Mouse (Mus musculus) right cerebral cortex, postnatal 36 days (tissue): Measurements from ENCODE around the gene Faap24.

Source experiments
- DNase-seq, 2 experiments: peaks; one replicate each; pipeline ENCODE4 v3.0.0; 2022; ENCODE audit warnings: low spot score in 2 of 2, mixed read lengths in 1 of 2

Faap24 gene

DNA sequence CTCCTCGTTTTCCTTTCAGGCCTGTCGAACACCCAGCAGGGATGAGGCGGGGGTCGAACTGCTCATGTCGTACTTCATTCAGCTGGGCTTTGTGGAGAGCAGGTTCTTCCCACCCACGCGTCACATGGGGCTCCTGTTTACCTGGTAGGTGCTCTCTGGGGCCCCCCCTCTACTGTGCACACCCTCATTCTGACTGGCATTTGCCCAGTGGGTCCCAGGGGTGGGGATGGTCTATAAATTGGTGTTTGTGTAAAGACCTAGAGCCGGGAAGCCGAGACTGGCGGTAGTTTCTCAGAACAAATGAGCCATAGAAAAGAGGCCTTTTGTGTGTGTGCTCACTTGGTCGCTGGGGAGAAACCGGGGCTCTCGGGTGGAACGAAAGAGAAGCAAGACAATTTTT, 25.5 kb downstream of the Faap24 start:
- no peak for DNase-seq

DNA sequence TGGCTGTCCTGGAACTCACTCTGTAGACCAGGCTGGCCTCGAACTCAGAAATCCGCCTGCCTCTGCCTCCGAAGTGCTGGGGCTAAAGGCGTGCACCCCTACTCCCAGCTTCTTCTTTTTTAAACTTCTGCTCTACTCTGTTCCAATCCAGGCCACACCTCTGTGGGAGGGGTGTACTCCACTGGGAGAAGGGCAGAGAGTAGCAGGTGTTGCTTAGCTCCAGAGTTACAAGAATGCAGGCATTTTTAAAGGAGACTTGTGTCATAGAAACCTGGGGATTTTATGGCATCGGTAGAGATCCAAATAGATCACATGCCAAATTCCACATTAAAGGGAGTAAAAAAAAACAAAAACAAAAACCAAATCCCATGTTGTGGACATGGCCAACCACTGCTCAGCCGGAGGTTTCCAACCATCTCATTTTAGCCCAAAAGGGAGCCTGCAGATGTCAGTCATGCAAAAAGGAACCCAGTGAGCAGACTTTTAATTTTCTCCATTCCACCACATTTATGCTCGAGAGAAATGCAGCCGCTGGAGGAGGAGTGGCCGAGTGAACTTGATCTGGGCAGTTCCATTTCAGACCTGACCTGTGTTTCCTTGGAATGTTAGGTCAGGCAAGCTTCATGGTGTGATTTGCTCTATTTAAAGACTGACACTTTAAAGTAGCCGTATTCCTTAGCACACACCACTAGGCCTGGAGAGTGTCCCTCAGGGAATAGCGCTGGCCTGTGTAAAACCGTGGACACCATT, 31.3 kb downstream of the Faap24 start:
- no peak for DNase-seq

DNA sequence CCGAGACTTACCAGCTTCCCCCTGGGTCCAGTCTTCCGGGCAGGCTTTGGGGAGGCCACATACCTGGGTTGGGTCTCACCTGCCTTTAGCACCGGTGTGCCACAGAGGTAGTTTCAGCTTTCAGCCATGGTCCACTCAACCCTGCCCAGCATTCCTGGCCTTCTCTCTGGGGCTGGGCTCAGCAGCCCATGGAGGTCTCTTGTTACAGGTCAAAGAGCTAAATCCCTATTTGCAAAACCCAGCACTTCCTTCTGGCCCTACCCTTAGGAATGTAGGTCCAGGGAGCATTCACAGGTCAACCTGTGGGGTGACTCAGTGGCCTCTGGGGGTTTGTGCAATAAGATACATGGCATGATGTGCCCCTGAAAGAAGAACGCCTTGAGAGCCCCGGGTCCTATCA, 33.8 kb downstream of the Faap24 start:
- DNase-seq: no peak

DNA sequence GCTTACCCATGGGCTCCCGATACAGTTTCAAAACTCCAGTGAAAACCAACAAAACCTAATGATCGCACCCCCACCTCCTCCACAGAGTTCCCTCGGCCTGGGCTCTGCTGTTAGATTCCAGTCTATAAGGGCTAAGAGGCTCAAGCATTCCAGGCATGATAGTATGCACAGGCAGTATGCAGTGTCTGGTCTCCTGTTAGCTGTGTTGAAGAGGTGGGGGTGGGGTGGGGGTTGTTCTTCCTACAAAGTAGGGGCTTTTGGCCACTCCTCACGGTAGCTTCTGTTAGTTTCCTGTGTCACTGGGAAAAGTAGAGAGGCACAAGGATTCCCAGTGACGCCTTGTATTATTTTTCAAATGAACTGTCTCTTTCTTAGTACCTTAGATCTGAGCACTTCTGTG, 34.4 kb downstream of the Faap24 start:
- no peak for DNase-seq

DNA sequence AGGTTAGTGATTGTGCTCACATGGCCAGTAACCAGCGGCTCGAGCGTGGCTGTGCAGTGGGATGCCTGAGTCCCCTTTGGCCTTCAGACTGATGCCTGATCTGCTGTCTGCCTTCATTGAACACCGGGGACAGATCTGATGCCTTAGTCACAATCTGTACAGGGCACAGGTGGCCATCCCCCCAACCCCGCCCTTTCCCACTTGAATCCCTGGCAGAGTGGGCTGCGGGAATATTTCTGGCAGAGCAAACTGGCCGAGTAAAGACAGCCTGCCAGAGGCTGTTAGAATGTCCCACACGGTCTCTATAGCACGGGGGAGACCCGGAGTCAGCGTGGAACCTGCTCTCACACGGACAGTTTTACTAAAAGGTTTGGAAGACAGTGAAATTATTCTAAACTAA, 39.0 kb downstream of the Faap24 start:
- DNase-seq: no peak

DNA sequence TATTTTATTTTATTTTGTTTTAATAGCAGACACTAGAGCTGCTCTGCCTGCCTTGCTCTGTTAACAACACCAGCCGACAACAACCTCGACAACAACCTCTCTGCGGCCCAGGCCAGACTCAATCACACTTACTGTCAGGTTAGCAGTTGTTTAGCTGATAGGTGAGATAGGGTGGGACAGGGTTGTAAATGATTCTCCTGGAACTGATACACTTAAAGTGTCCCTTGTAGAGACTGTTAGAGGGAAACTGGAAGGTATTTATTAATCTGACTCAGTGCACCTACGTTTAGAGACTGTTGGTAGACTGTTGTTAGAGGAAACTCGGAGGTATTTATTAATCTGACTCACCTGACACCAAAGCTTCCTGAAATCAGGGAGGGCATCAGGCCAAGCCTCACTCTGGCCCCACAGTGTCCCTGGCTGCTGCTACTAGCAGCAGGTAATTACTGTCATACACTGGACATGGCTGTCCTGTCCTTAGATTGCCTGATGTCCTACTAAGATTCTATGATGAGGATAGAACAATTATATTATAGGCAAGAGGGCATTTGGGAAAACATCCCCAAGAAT, 41.2 kb downstream of the Faap24 start:
- DNase-seq: no peak

DNA sequence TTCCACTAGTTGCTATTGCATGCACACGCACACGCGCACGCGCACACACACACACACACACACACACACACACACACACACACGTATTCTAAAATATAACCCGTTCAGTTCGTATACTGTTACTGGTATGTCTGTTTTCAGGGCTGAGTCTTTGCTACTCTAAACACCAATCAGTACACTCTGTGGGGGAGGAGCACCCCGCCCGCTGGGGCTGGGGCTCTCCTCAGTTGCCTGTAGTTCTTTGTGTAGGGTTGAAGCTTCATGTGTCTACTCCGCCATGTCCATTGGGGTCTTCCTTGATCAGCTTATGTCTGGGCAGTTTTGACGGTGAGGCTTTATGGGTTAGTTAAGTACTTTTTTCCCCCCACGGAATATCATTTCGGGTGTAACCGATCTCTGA, 43.3 kb downstream of the Faap24 start:
- DNase-seq: no peak

DNA sequence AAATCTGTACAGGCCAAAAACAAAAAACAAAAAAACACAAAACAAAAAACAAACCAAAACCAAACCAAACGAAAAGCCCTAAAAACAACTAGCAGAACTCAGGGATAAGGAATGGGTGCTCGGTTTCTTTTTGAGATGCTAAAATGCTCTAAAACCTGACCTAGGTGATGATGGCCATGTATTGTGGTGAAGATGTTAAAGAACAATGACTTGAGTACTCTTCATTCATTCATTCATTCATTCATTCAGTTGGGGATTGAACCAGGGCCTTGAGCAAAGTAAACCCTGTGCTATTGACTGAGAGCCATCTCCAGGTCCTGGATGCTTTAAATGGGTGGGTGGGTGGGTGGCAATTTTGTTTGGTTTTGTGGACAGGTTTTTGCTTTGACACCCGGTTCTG, 45.5 kb downstream of the Faap24 start:
- DNase-seq: no peak

DNA sequence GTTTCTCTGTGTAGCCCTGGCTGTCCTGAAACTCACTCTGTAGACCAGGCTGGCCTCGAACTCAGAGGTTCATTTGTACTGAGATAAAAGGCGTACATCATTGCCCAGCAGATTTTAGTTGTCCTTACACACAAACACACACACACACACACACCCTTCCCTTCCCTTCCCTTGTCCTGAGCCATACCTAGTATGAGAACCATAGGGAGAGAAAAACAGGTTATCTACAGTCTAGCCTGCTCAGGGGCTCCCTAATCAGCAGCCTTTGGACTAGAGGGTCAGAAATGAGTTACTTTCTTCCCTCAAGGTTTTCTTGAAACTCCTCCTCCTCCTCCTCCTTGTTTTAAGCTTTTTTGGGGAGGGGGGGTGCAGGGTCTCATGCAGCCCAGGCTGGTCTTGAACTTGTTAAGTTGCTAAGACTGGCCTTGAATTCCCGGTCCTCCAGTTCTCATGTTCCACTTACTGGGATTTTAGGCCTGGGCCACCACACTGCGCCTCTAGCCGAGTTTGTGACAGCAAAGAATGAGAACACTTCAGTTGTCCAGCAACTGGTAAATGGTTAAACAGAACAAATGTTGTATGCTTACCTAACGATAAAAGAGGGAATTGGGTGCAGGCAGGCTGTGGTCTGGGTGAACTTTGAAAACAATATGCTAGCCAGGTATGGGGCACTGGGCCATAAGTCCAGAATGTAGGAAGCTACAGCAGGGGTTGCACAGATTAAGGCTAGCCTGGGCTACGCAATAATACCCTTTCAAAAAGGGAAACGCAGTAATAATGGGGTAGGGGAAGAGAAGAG, 46.6 kb downstream of the Faap24 start:
- DNase-seq: no peak

DNA sequence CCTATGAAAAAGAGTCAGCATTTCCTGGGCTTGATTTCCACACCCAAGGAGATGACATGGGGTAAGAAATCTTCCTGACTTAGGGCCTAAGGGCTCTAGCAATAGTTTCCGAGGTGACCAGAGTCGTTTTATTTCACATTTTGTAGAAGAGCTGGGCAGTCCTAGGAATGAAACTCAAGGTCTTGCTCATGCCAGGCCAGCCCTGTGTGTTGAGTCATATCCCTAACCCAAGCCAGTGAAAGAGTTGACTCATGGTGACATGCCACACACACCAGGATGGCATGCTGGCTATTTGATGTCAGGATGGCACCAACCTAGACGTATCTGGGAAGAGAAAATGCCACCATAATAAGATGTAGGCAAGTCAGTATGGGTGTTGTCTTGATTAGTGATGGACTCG, 47.6 kb downstream of the Faap24 start:
- no peak for DNase-seq

DNA sequence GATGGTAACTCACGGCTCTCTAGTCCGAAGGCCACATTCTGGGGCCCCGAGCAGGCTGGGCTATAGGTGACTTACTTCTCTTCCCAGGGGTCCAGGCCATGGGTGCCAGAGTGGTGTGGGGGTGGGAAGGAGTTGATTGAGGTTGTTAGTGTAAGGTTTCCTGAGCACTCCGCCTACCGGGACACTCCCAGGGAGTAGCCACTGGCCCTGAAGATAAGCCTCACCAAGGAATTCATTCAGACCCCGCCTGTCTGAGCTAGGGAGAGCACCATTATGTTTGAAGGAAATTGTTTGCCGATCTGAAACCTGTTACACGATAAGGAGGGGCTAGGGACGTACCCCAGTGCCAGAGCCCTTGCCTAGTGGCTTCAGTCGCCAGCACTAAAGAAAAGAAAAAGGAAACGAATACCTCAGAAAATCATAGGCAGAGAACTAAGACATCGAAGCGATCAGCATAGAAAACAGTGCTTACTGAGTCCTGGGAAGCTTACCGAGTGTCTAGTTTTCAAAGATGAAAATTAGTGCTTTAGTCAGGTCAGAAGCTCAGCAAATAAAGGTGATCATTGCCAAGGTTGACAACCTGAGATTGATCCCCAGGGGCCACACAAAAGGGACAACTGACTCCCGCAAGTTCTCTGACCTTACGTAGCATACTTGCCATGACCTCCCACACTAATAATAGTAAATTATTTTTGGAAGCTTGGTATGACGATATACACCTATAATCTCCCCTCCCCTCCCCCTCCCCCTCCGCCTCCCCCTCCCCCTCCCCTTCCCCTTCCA, 48.5 kb downstream of the Faap24 start:
- DNase-seq: no peak

DNA sequence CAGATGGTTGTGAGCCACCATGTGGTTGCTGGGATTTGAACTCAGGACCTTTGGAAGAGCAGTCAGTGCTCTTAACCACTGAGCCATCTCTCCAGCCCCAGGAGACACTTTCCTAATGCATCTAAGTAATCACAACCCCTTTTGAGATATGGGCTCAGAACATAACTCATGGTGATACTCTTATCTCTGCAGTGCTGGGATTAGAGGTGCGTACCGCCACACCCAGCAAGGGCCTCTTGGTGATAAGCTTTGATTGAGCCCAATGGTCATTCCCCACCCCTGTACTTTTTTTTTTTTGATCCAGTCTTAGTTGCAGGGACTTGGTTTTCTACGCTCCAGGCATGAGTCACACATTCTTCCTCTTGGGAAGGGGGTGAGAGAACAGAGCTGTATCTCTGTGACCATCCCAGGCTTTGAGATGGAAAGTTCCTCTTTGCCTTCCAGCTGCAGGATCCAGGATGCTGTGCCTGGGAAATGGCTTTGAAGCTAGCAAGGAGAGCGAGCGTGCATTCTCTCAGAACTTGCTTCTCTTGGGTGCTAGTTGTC, 51.8 kb downstream of the Faap24 start:
- no peak for DNase-seq

DNA sequence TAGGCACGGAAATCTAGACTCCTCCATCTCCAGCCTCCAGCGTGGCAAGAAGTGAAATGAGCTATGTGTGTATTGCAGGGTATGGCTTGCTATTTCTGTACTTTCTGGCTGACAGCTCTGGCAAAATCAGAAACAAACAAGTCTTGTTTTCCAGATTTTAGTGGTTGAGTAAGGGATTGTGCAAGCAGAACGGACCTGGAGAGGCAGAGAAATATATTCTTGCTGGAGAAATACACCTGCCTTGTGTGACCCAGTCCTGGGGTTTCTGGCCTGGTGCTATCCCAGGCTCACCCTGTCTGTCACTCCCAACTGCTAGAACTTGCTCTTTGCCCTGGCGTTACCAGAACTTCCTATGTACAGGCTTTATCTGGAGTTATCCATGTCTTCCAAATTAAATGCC, 54.1 kb downstream of the Faap24 start:
- DNase-seq: peak in 1 of 2 experiments; percentile 15
